Comparison of ENCODE assay signal across 19 mouse cellular contexts in the genomic region with DNA sequence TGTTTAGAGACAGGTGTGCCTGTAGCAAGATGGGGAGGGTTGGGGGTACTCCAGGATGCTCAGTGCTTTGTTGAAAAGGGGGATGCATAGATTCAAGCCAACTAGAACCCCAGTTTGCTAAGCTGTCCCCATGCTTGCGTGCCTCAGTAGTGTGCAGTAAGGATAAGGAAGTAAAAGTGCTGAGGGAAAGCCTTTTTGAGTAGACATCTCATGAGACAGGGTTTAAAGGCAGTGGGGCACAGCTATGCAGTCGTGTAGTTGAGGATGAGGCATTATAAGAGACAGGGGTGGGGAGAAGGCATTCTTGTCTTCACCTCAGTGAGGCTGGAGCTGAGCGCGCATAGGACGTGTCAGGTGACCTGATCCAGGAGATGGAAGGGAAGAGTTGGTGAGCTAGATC.
"Had no signal": no experiment of that assay in that cellular context is flagged by ENCODE, and none has a peak within 500 bp of the region (broad histone marks: within the 10 kb centered on the region; RNA-seq: fewer than 3 reads in every experiment).

No protein-coding gene starts in this region.

- H3K27ac ChIP-seq: intestine, embryonic 15.5 days; kidney, embryonic 15.5 days; left cerebral cortex, adult 2 months; midbrain, embryonic 12.5 days; midbrain, embryonic 15.5 days; neural tube, embryonic 12.5 days; neural tube, embryonic 15.5 days had no signal

- H3K9ac ChIP-seq: intestine, embryonic 15.5 days; kidney, embryonic 15.5 days; liver, embryonic 14.5 days; midbrain, embryonic 12.5 days; midbrain, embryonic 15.5 days; neural tube, embryonic 12.5 days; neural tube, embryonic 15.5 days had no signal

- ATAC-seq: intestine, embryonic 15.5 days; midbrain, embryonic 15.5 days had no signal

- H3K27me3 ChIP-seq: intestine, embryonic 15.5 days; kidney, embryonic 15.5 days; midbrain, embryonic 15.5 days had no signal

- H3K4me2 ChIP-seq: intestine, embryonic 15.5 days; kidney, embryonic 15.5 days; midbrain, embryonic 12.5 days; midbrain, embryonic 15.5 days; neural tube, embryonic 12.5 days; neural tube, embryonic 15.5 days had no signal

- H3K4me3 ChIP-seq: intestine, embryonic 15.5 days; kidney, embryonic 15.5 days; left cerebral cortex, adult 2 months; midbrain, embryonic 12.5 days; midbrain, embryonic 15.5 days; neural tube, embryonic 12.5 days; neural tube, embryonic 15.5 days had no signal

- H3K36me3 ChIP-seq: intestine, embryonic 15.5 days; kidney, embryonic 15.5 days; midbrain, embryonic 12.5 days; midbrain, embryonic 15.5 days; neural tube, embryonic 12.5 days; neural tube, embryonic 15.5 days had no signal

- DNase-seq: kidney, adult 11 months; kidney, adult 8-10 months; kidney, postnatal 10 days; kidney, postnatal 36 days; layer of hippocampus, postnatal 36 days; lung, adult 2 months; right cerebral cortex, adult 18-20 months; right cerebral cortex, postnatal 14 days; right cerebral cortex, postnatal 4 days; thymus, adult 18-20 months; thymus, postnatal 36 days had no signal

- H3K9me3 ChIP-seq: intestine, embryonic 15.5 days; kidney, embryonic 15.5 days; midbrain, embryonic 12.5 days; midbrain, embryonic 15.5 days; neural tube, embryonic 12.5 days; neural tube, embryonic 15.5 days had no signal
